Mouse (Mus musculus): ENCODE data around the gene Chchd6. TPM values are rescaled to one million over a fixed set of nuclear protein-coding genes. Genes with fewer than 3 reads are reported as not detected.

Chchd6 gene
- polyA plus RNA-seq, 1 experiment from 2014 or later, result 91.3 TPM

- Histone ChIP-seq H3K27ac (peak overlapping the region; percentile 76; the same call in 1 of the 2 replicates), H3K27me3 (ENCODE audit: poor library complexity, severe bottlenecking) (no peaks in the 10 kb centered on the region), H3K4me1 (peaks cover 29% of the 10 kb centered on the region), H3K9me3 (no peaks in the 10 kb centered on the region), H3K4me3 (no peak overlapping the region), H3K36me3 (replicated peaks) (no peaks in the 10 kb centered on the region)
- 81% methylated on average over 2 of the region's 2 CpGs for WGBS
- DNase-seq (ENCODE audit: extremely low spot score, low spot score), result no peak
These were observed 20.8 kb downstream of the Chchd6 start for GRCm38 (mm10) chr6:89574641-89575040.

- Histone ChIP-seq H3K36me3 (replicated peaks) (0 out of 2 replicates have a peak, but pooled peaks cover 4% of the 10 kb centered on the region), H3K4me1 (peaks cover 29% of the 10 kb centered on the region), H3K4me3 (no peak overlapping the region), H3K27ac (peak overlapping the region; percentile 76), H3K27me3 (ENCODE audit: poor library complexity, severe bottlenecking) (no peaks in the 10 kb centered on the region), H3K9me3 (no peaks in the 10 kb centered on the region)
- 81% methylated on average over 2 of the region's 2 CpGs for WGBS
- DNase-seq (ENCODE audit: extremely low spot score, low spot score), result no peak
These were observed 21.7 kb downstream of the Chchd6 start for GRCm38 (mm10) chr6:89573768-89574167.

- no peaks in the 10 kb centered on the region for H3K9me3 ChIP-seq
- no peak overlapping the region for H3K4me3 ChIP-seq
- peak; percentile 21 for DNase-seq (ENCODE audit: extremely low spot score, low spot score)
- H3K27ac ChIP-seq, result peak overlapping the region; percentile 76
- H3K36me3 ChIP-seq (replicated peaks), result 0 out of 2 replicates have a peak, but pooled peaks cover 6% of the 10 kb centered on the region
- H3K4me1 ChIP-seq, result peaks cover 29% of the 10 kb centered on the region
- no peaks in the 10 kb centered on the region for H3K27me3 ChIP-seq (ENCODE audit: poor library complexity, severe bottlenecking)
These were observed 22.4 kb downstream of the Chchd6 start for GRCm38 (mm10) chr6:89572921-89573636.

GRCm38 (mm10) chr6:89569370-89569769 is 26.1 kb downstream of the Chchd6 start:
- Histone ChIP-seq H3K4me1 (peaks cover 30% of the 10 kb centered on the region), H3K4me3 (no peak overlapping the region), H3K36me3 (replicated peaks) (peaks cover 15% of the 10 kb centered on the region; the same call in 1 of the 2 replicates), H3K27me3 (ENCODE audit: poor library complexity, severe bottlenecking) (no peaks in the 10 kb centered on the region), H3K27ac (no peak overlapping the region), H3K9me3 (no peaks in the 10 kb centered on the region)
- WGBS, result 89% methylated on average over 4 of the region's 4 CpGs
- DNase-seq (ENCODE audit: extremely low spot score, low spot score), result no peak

GRCm38 (mm10) chr6:89566740-89567139 is 28.7 kb downstream of the Chchd6 start:
- no peaks in the 10 kb centered on the region for H3K9me3 ChIP-seq
- H3K36me3 ChIP-seq (replicated peaks), result peaks cover 15% of the 10 kb centered on the region; the same call in 1 of the 2 replicates
- DNase-seq (ENCODE audit: extremely low spot score, low spot score), result no peak
- H3K27me3 ChIP-seq (ENCODE audit: poor library complexity, severe bottlenecking), result no peaks in the 10 kb centered on the region
- peaks cover 13% of the 10 kb centered on the region for H3K4me1 ChIP-seq
- WGBS, result 58% methylated on average over 4 of the region's 4 CpGs
- H3K4me3 ChIP-seq, result no peak overlapping the region
- no peak overlapping the region for H3K27ac ChIP-seq

GRCm38 (mm10) chr6:89563381-89563780 is 32.1 kb downstream of the Chchd6 start:
- no peaks in the 10 kb centered on the region for H3K27me3 ChIP-seq (ENCODE audit: poor library complexity, severe bottlenecking)
- H3K4me1 ChIP-seq, result peaks cover 13% of the 10 kb centered on the region
- H3K4me3 ChIP-seq, result no peak overlapping the region
- no peak overlapping the region for H3K27ac ChIP-seq
- DNase-seq (ENCODE audit: extremely low spot score, low spot score), result no peak
- H3K9me3 ChIP-seq, result no peaks in the 10 kb centered on the region
- 90% methylated on average over 4 of the region's 4 CpGs for WGBS
- peaks cover 9% of the 10 kb centered on the region; the same call in 1 of the 2 replicates for H3K36me3 ChIP-seq (replicated peaks)

- DNase-seq (ENCODE audit: extremely low spot score, low spot score), result no peak
- 85% methylated on average over 2 of the region's 2 CpGs for WGBS
These were observed 34.6 kb downstream of the Chchd6 start for GRCm38 (mm10) chr6:89560826-89561225.

GRCm38 (mm10) chr6:89557654-89558053 is 37.8 kb downstream of the Chchd6 start:
- H3K27me3 ChIP-seq (ENCODE audit: poor library complexity, severe bottlenecking), result no peaks in the 10 kb centered on the region
- H3K9me3 ChIP-seq, result no peaks in the 10 kb centered on the region
- no peak overlapping the region for H3K27ac ChIP-seq
- H3K4me3 ChIP-seq, result no peak overlapping the region
- DNase-seq (ENCODE audit: extremely low spot score, low spot score), result no peak
- no peaks in the 10 kb centered on the region for H3K36me3 ChIP-seq (replicated peaks)
- peaks cover 15% of the 10 kb centered on the region for H3K4me1 ChIP-seq
- WGBS, result 76% methylated on average over 4 of the region's 4 CpGs

More at GRCm38 (mm10) chr6:89560826-89561225, 34.6 kb downstream of the Chchd6 start:
- Histone ChIP-seq H3K9me3 (no peaks in the 10 kb centered on the region), H3K4me1 (peaks cover 10% of the 10 kb centered on the region), H3K27me3 (ENCODE audit: poor library complexity, severe bottlenecking) (no peaks in the 10 kb centered on the region), H3K36me3 (replicated peaks) (no peaks in the 10 kb centered on the region), H3K4me3 (no peak overlapping the region), H3K27ac (no peak overlapping the region)

GRCm38 (mm10) chr6:89556566-89556965 is 38.9 kb downstream of the Chchd6 start:
- Histone ChIP-seq H3K4me1 (peaks cover 15% of the 10 kb centered on the region), H3K27me3 (ENCODE audit: poor library complexity, severe bottlenecking) (no peaks in the 10 kb centered on the region), H3K27ac (no peak overlapping the region), H3K9me3 (no peaks in the 10 kb centered on the region), H3K36me3 (replicated peaks) (no peaks in the 10 kb centered on the region), H3K4me3 (no peak overlapping the region)
- whole genome bisulfite sequencing, result 70% methylated on average over 7 of the region's 7 CpGs
- no peak for DNase-seq (ENCODE audit: extremely low spot score, low spot score)

GRCm38 (mm10) chr6:89555971-89556370 is 39.5 kb downstream of the Chchd6 start:
- Histone ChIP-seq H3K36me3 (replicated peaks) (no peaks in the 10 kb centered on the region), H3K4me3 (no peak overlapping the region), H3K9me3 (no peaks in the 10 kb centered on the region), H3K27ac (no peak overlapping the region), H3K27me3 (ENCODE audit: poor library complexity, severe bottlenecking) (no peaks in the 10 kb centered on the region), H3K4me1 (peaks cover 15% of the 10 kb centered on the region)
- no peak for DNase-seq (ENCODE audit: extremely low spot score, low spot score)
- 80% methylated on average over 1 of the region's 1 CpGs for WGBS

GRCm38 (mm10) chr6:89554029-89554428 is 41.4 kb downstream of the Chchd6 start:
- peaks cover 15% of the 10 kb centered on the region for H3K4me1 ChIP-seq
- no peak overlapping the region for H3K4me3 ChIP-seq
- H3K27me3 ChIP-seq (ENCODE audit: poor library complexity, severe bottlenecking), result no peaks in the 10 kb centered on the region
- no peaks in the 10 kb centered on the region for H3K36me3 ChIP-seq (replicated peaks)
- H3K9me3 ChIP-seq, result no peaks in the 10 kb centered on the region
- no peak for DNase-seq (ENCODE audit: extremely low spot score, low spot score)
- no peak overlapping the region for H3K27ac ChIP-seq
- 88% methylated on average over 5 of the region's 5 CpGs for WGBS

GRCm38 (mm10) chr6:89553012-89553704 is 42.3 kb downstream of the Chchd6 start:
- Histone ChIP-seq H3K9me3 (no peaks in the 10 kb centered on the region), H3K36me3 (replicated peaks) (no peaks in the 10 kb centered on the region), H3K4me1 (peaks cover 15% of the 10 kb centered on the region), H3K4me3 (no peak overlapping the region), H3K27ac (peak overlapping the region; percentile 56; the same call in 1 of the 2 replicates), H3K27me3 (ENCODE audit: poor library complexity, severe bottlenecking) (no peaks in the 10 kb centered on the region)
- peak; percentile 75 for DNase-seq (ENCODE audit: extremely low spot score, low spot score)
- WGBS, result 16% methylated on average over 4 of the region's 4 CpGs

Data from forebrain, embryonic 10.5 days (tissue).